Mouse (Mus musculus): Measurements from ENCODE around the gene Safb2.

DNA sequence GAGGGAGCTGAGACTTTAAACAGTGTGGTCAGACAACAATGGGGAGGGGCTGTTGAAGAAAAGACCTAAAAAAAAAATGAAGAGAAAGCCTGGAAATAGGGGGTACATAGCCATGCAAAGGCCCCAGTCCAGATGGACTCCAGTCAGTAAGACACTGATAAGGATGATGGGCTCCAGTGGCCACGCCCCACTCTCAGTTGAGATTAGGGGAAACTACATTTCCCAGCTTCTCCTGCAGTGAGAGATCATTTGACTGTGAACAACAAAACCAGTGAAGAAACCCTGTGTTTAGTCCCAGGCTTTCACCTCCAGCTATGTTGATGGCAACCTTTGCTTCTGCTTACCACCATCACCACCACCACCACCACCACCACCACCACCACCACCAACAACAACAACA lies 38.4 kb downstream of the Safb2 start:
- TF ChIP-seq CTCF (IDR thresholded peaks at IDR 0.05) (no peak), POLR2A (IDR thresholded peaks at IDR 0.05; ENCODE audit: insufficient read depth, low read depth, low read length) (no peak)

All from heart, adult 2 months (tissue).